Mouse (Mus musculus) liver, embryonic 12.5 days (tissue): ENCODE measurements around the gene Dio1. TPM values are rescaled to one million over a fixed set of nuclear protein-coding genes. Genes with fewer than 3 reads are reported as not detected.

Source experiments
- ATAC-seq: fragments of 200-750 bp; cut with Nextera tagmentation; 2 replicates; pipeline ENCODE4 v1.8.0; 2017; ENCODE audit warnings: moderate number of reproducible peaks, mild to moderate bottlenecking, moderate library complexity
- H3K27ac ChIP-seq: fragments of 300-500 bp; sonication (generic); 2 replicates; pipeline ENCODE4 v1.5.1; 2016; ENCODE audit warnings: mild to moderate bottlenecking
- H3K27me3 ChIP-seq: fragments of 300-500 bp; sonication (generic); replicated peaks from 2 replicates; pipeline ENCODE4 v1.6.1; 2016; ENCODE audit warnings: mild to moderate bottlenecking, moderate library complexity
- H3K36me3 ChIP-seq: fragments of 300-500 bp; sonication (generic); 2 replicates; pipeline ENCODE4 v1.6.1; 2016; ENCODE audit warnings: mild to moderate bottlenecking, moderate library complexity
- H3K4me1 ChIP-seq: fragments of 300-500 bp; sonication (generic); 2 replicates; pipeline ENCODE4 v1.6.1; 2016
- H3K4me2 ChIP-seq: fragments of 300-500 bp; sonication (generic); 2 replicates; pipeline ENCODE4 v1.6.1; 2016; ENCODE audit warnings: mild to moderate bottlenecking, moderate library complexity
- H3K4me3 ChIP-seq: fragments of 300-500 bp; sonication (generic); 2 replicates; pipeline ENCODE4 v1.5.1; 2016; ENCODE audit warnings: mild to moderate bottlenecking, moderate library complexity
- H3K9ac ChIP-seq: fragments of 300-500 bp; sonication (generic); 2 replicates; pipeline ENCODE4 v1.6.1; 2016; ENCODE audit warnings: mild to moderate bottlenecking, moderate library complexity
- H3K9me3 ChIP-seq: fragments of 300-500 bp; sonication (generic); replicated peaks from 2 replicates; pipeline ENCODE4 v1.6.1; 2016; ENCODE audit warnings: mild to moderate bottlenecking, moderate library complexity
- WGBS: fragments of 180-500 bp; shearing (Covaris S2); methylation state at CpG from one replicate; pipeline ENCODE4 v1.1.7; 2016; ENCODE audit not compliant: insufficient replicate concordance; 5-methylcytosine and 5-hydroxymethylcytosine counted together
- polyA plus RNA-seq: library from polyadenylated mRNA; unstranded; fragments of >200 nt; fragmentation: Nextera tagmentation; extraction: Ambion mirVana; gene quantifications from 2 replicates; pipeline ENCODE4 v1.2.1, GENCODE M21; 2016

Gene Dio1
- polyA plus RNA-seq, 1 experiment from 2014 or later: not detected

GRCm38 (mm10) chr4:107333514-107333913 is 26.5 kb upstream of the Dio1 start:
- no peaks in the 10 kb centered on the region for H3K9me3 ChIP-seq
- no peaks in the 10 kb centered on the region for H3K4me1 ChIP-seq
- 80% methylated on average over 4 of the region's 4 CpGs for WGBS
- no peak for ATAC-seq
- no peaks in the 10 kb centered on the region for H3K27me3 ChIP-seq
- no peak overlapping the region for H3K9ac ChIP-seq
- no peak overlapping the region for H3K4me2 ChIP-seq
- no peak overlapping the region for H3K4me3 ChIP-seq
- peaks cover 15% of the 10 kb centered on the region; the same call in 1 of the 2 replicates for H3K36me3 ChIP-seq
- H3K27ac ChIP-seq: no peak overlapping the region

GRCm38 (mm10) chr4:107328530-107328929 is 21.6 kb upstream of the Dio1 start:
- Histone ChIP-seq H3K36me3 (peaks cover 32% of the 10 kb centered on the region), H3K4me1 (no peaks in the 10 kb centered on the region), H3K27ac (no peak overlapping the region), H3K27me3 (no peaks in the 10 kb centered on the region), H3K9me3 (no peaks in the 10 kb centered on the region), H3K4me2 (no peak overlapping the region), H3K9ac (no peak overlapping the region), H3K4me3 (no peak overlapping the region)
- 89% methylated on average over 8 of the region's 8 CpGs for WGBS
- no peak for ATAC-seq

- H3K9me3 ChIP-seq: no peaks in the 10 kb centered on the region
- H3K36me3 ChIP-seq: peaks cover 66% of the 10 kb centered on the region
- no peaks in the 10 kb centered on the region for H3K4me1 ChIP-seq
- no peak overlapping the region for H3K9ac ChIP-seq
- H3K27ac ChIP-seq: no peak overlapping the region
- 68% methylated on average over 2 of the region's 2 CpGs for WGBS
- H3K4me3 ChIP-seq: no peak overlapping the region
- no peaks in the 10 kb centered on the region for H3K27me3 ChIP-seq
- H3K4me2 ChIP-seq: no peak overlapping the region
- ATAC-seq: no peak
Measured at GRCm38 (mm10) chr4:107323113-107323512, 16.1 kb upstream of the Dio1 start.

GRCm38 (mm10) chr4:107321041-107321440 is 14.1 kb upstream of the Dio1 start:
- no peak overlapping the region for H3K4me3 ChIP-seq
- H3K4me2 ChIP-seq: no peak overlapping the region
- H3K9ac ChIP-seq: no peak overlapping the region
- H3K4me1 ChIP-seq: peaks cover 1% of the 10 kb centered on the region; the same call in 1 of the 2 replicates
- no peaks in the 10 kb centered on the region for H3K9me3 ChIP-seq
- H3K27ac ChIP-seq: no peak overlapping the region
- no peaks in the 10 kb centered on the region for H3K27me3 ChIP-seq
- no peak for ATAC-seq
- 75% methylated on average over 2 of the region's 2 CpGs for WGBS
- peaks cover 70% of the 10 kb centered on the region for H3K36me3 ChIP-seq

- 78% methylated on average over 8 of the region's 8 CpGs for WGBS
- no peaks in the 10 kb centered on the region for H3K27me3 ChIP-seq
- H3K9me3 ChIP-seq: no peaks in the 10 kb centered on the region
- H3K4me2 ChIP-seq: no peak overlapping the region
- H3K4me1 ChIP-seq: peaks cover 19% of the 10 kb centered on the region
- no peak overlapping the region for H3K27ac ChIP-seq
- H3K9ac ChIP-seq: no peak overlapping the region
- ATAC-seq: no peak
- H3K4me3 ChIP-seq: no peak overlapping the region
- peaks cover 60% of the 10 kb centered on the region for H3K36me3 ChIP-seq
Measured at GRCm38 (mm10) chr4:107318646-107319045, 11.7 kb upstream of the Dio1 start.

- Histone ChIP-seq H3K4me1 (peaks cover 23% of the 10 kb centered on the region), H3K27ac (peak overlapping the region; percentile 49), H3K36me3 (peaks cover 28% of the 10 kb centered on the region), H3K9ac (peak overlapping the region; percentile 73), H3K27me3 (no peaks in the 10 kb centered on the region), H3K4me2 (peak overlapping the region; percentile 80), H3K4me3 (peak overlapping the region; percentile 74), H3K9me3 (no peaks in the 10 kb centered on the region)
- no peak; the same call in 1 of the 2 replicates for ATAC-seq
- 6% methylated on average over 7 of the region's 7 CpGs for WGBS
Measured at GRCm38 (mm10) chr4:107314479-107314805, 7.5 kb upstream of the Dio1 start.

GRCm38 (mm10) chr4:107313690-107314478 is 6.9 kb upstream of the Dio1 start, which contains the start of gene Yipf1:
Yipf1 (plus strand) TSS chr4:107314363.
- ATAC-seq: peak; percentile 93

GRCm38 (mm10) chr4:107303531-107303930 is 3.4 kb downstream of the Dio1 start:
- Histone ChIP-seq H3K9ac (no peak overlapping the region), H3K4me2 (no peak overlapping the region), H3K9me3 (no peaks in the 10 kb centered on the region), H3K27me3 (peaks cover 40% of the 10 kb centered on the region), H3K27ac (no peak overlapping the region), H3K4me3 (no peak overlapping the region), H3K4me1 (peaks cover 10% of the 10 kb centered on the region), H3K36me3 (no peaks in the 10 kb centered on the region)
- no peak for ATAC-seq
- 50% methylated on average over 3 of the region's 3 CpGs for WGBS

More at GRCm38 (mm10) chr4:107313690-107314478, 6.9 kb upstream of the Dio1 start, which contains the start of gene Yipf1:
- no peaks in the 10 kb centered on the region for H3K27me3 ChIP-seq
- peak within 1 kb of the TSS; percentile 73 for H3K9ac ChIP-seq
- H3K27ac ChIP-seq: peak within 1 kb of the TSS; percentile 49
- peak within 1 kb of the TSS; percentile 74 for H3K4me3 ChIP-seq
- H3K4me2 ChIP-seq: peak within 1 kb of the TSS; percentile 80
- H3K9me3 ChIP-seq: no peaks in the 10 kb centered on the region
- 1% methylated on average over 29 of the region's 29 CpGs for WGBS
- H3K4me1 ChIP-seq: peaks cover 23% of the 10 kb centered on the region
- peaks cover 23% of the 10 kb centered on the region for H3K36me3 ChIP-seq

- Histone ChIP-seq H3K9me3 (no peaks in the 10 kb centered on the region), H3K36me3 (no peaks in the 10 kb centered on the region), H3K4me1 (peaks cover 10% of the 10 kb centered on the region), H3K27ac (no peak overlapping the region), H3K4me3 (no peak overlapping the region), H3K27me3 (peaks cover 40% of the 10 kb centered on the region), H3K9ac (no peak overlapping the region), H3K4me2 (no peak overlapping the region)
- peak; percentile 59 for ATAC-seq
- WGBS: 67% methylated on average over 4 of the region's 4 CpGs
Measured at GRCm38 (mm10) chr4:107302832-107303231, 4.1 kb downstream of the Dio1 start.

GRCm38 (mm10) chr4:107302221-107302620 is 4.7 kb downstream of the Dio1 start:
- Histone ChIP-seq H3K4me2 (no peak overlapping the region), H3K4me1 (peaks cover 10% of the 10 kb centered on the region), H3K27ac (no peak overlapping the region), H3K4me3 (no peak overlapping the region), H3K9ac (no peak overlapping the region), H3K9me3 (no peaks in the 10 kb centered on the region), H3K36me3 (no peaks in the 10 kb centered on the region), H3K27me3 (peaks cover 45% of the 10 kb centered on the region)
- WGBS: 73% methylated on average over 9 of the region's 9 CpGs
- no peak for ATAC-seq

- H3K9me3 ChIP-seq: no peaks in the 10 kb centered on the region
- H3K4me2 ChIP-seq: no peak overlapping the region
- no peak overlapping the region for H3K27ac ChIP-seq
- H3K9ac ChIP-seq: no peak overlapping the region
- 87% methylated on average over 1 of the region's 1 CpGs for WGBS
- H3K27me3 ChIP-seq: peaks cover 41% of the 10 kb centered on the region
- H3K4me1 ChIP-seq: peaks cover 10% of the 10 kb centered on the region
- H3K4me3 ChIP-seq: no peak overlapping the region
- 0 out of 2 replicates have a peak, but pooled peaks have one; percentile 9 for ATAC-seq
- no peaks in the 10 kb centered on the region for H3K36me3 ChIP-seq
Measured at GRCm38 (mm10) chr4:107300902-107301555, 5.9 kb downstream of the Dio1 start.

GRCm38 (mm10) chr4:107300371-107300770 is 6.6 kb downstream of the Dio1 start:
- Histone ChIP-seq H3K9ac (no peak overlapping the region), H3K9me3 (no peaks in the 10 kb centered on the region), H3K4me2 (no peak overlapping the region), H3K4me3 (no peak overlapping the region), H3K36me3 (no peaks in the 10 kb centered on the region), H3K27me3 (peaks cover 34% of the 10 kb centered on the region), H3K27ac (no peak overlapping the region), H3K4me1 (peaks cover 10% of the 10 kb centered on the region)
- ATAC-seq: no peak
- 36% methylated on average over 4 of the region's 4 CpGs for WGBS
